Mouse (Mus musculus) lung, postnatal 0 days (tissue): ENCODE measurements around the gene Xcr1.

Source experiments
- CTCF ChIP-seq: IDR thresholded peaks from 2 replicates; pipeline ENCODE4 v1.5.1; 2016; ENCODE audit warnings: antibody characterized with exemption, mild to moderate bottlenecking
- EP300 ChIP-seq: IDR thresholded peaks from 2 replicates; pipeline ENCODE4 v1.6.1; 2016; ENCODE audit warnings: antibody characterized with exemption, mild to moderate bottlenecking, control low read depth

GRCm38 (mm10) chr9:123840243-123840642 lies 21.6 kb downstream of the Xcr1 start:
- TF ChIP-seq CTCF (no peak), EP300 (no peak)
